Mouse (Mus musculus) MEL (cell line): Measurements from ENCODE around the gene Gm266. TPM values are rescaled to one million over a fixed set of nuclear protein-coding genes. Genes with fewer than 3 reads are reported as not detected.
A peak's percentile ranks its signal among the peaks of the same experiment; 100 is the strongest.

Source experiments
- DNase-seq: peaks from one replicate; pipeline ENCODE4 v3.0.0; 2011; ENCODE audit warnings: low read depth, low spot score
- H3K27ac ChIP-seq: 2 replicates; pipeline ENCODE4 v1.5.1; 2012; ENCODE audit warnings: low read depth, mild to moderate bottlenecking, control low read depth, low read length, moderate library complexity; ENCODE audit not compliant: control insufficient read depth
- H3K27me3 ChIP-seq, 2 experiments: fragments of 150-350 bp in 1 of 2; sonication (generic) in 1 of 2; 2 replicates each; pipeline ENCODE4 v1.6.1; 2012; ENCODE audit warnings: low read length in 2 of 2, mild to moderate bottlenecking in 2 of 2, improper control_type of control experiment in 1 of 2, moderate library complexity in 1 of 2; ENCODE audit not compliant: insufficient read depth in 2 of 2, control insufficient read depth in 1 of 2
- H3K36me3 ChIP-seq, 2 experiments: 2 replicates each; pipeline ENCODE4 v1.6.1; 2012 to 2014; ENCODE audit warnings: low read length in 2 of 2, improper control_type of control experiment in 1 of 2, inconsistent platforms in 1 of 2, mild to moderate bottlenecking in 1 of 2; ENCODE audit not compliant: insufficient read depth in 2 of 2, control insufficient read depth in 1 of 2
- H3K4me1 ChIP-seq, 2 experiments: fragments of 150-350 bp in 1 of 2; sonication (generic) in 1 of 2; 2 replicates each; pipeline ENCODE4 v1.6.1; 2012; ENCODE audit warnings: low read length in 2 of 2, improper control_type of control experiment in 1 of 2, mild to moderate bottlenecking in 1 of 2; ENCODE audit not compliant: insufficient read depth in 2 of 2, control insufficient read depth in 1 of 2
- H3K4me3 ChIP-seq, 2 experiments: fragments of 150-350 bp in 1 of 2; sonication (generic) in 1 of 2; 2 replicates each; pipeline ENCODE4 v1.5.1; 2012; ENCODE audit warnings: low read depth in 2 of 2, low read length in 2 of 2, mild to moderate bottlenecking in 2 of 2, moderate library complexity in 2 of 2, control low read depth in 1 of 2, improper control_type of control experiment in 1 of 2; ENCODE audit not compliant: control insufficient read depth in 1 of 2, insufficient read depth in 1 of 2
- H3K79me2 ChIP-seq: 2 replicates; pipeline ENCODE4 v1.6.1; 2012; ENCODE audit warnings: mild to moderate bottlenecking, low read length, moderate library complexity; ENCODE audit not compliant: control insufficient read depth, poor library complexity, insufficient read depth
- H3K9ac ChIP-seq: 2 replicates; pipeline ENCODE4 v1.6.1; 2012; ENCODE audit warnings: low read depth, mild to moderate bottlenecking, control low read depth, low read length, moderate library complexity; ENCODE audit not compliant: control insufficient read depth, poor library complexity, severe bottlenecking
- H3K9me3 ChIP-seq: fragments of 150-350 bp; sonication (generic); replicated peaks from 2 replicates; pipeline ENCODE4 v1.6.1; 2012; ENCODE audit warnings: mild to moderate bottlenecking, low read length, improper control_type of control experiment, moderate library complexity; ENCODE audit not compliant: insufficient read depth
- BHLHE40 ChIP-seq: IDR thresholded peaks from 2 replicates; pipeline ENCODE4 v1.6.1; 2012; ENCODE audit warnings: low read depth, mild to moderate bottlenecking, inconsistent platforms, low read length, improper control_type of control experiment, borderline replicate concordance
- CHD2 ChIP-seq: IDR thresholded peaks from 2 replicates; pipeline ENCODE4 v1.6.1; 2011; ENCODE audit warnings: low read length, improper control_type of control experiment
- CTCF ChIP-seq, 3 experiments: IDR thresholded peaks in 2 of 3; conservative IDR thresholded peaks in 1 of 3; 2 replicates each; pipeline ENCODE4 v1.5.1; 2011 to 2012; ENCODE audit warnings: low read length in 3 of 3, low read depth in 2 of 3, mild to moderate bottlenecking in 2 of 3, improper control_type of control experiment in 1 of 3, inconsistent platforms in 1 of 3, mixed read lengths in 1 of 3, moderate library complexity in 1 of 3; ENCODE audit not compliant: control insufficient read depth in 1 of 3, insufficient read depth in 1 of 3, poor library complexity in 1 of 3, severe bottlenecking in 1 of 3
- E2F4 ChIP-seq: IDR thresholded peaks from 2 replicates; pipeline ENCODE4 v1.6.1; 2011; ENCODE audit warnings: low read depth, low read length, improper control_type of control experiment, borderline replicate concordance
- ELF1 ChIP-seq: IDR thresholded peaks from 2 replicates; pipeline ENCODE4 v1.6.1; 2014; ENCODE audit warnings: low read depth, mild to moderate bottlenecking, inconsistent platforms, low read length, improper control_type of control experiment, moderate library complexity
- EP300 ChIP-seq, 2 experiments: IDR thresholded peaks; 2 replicates each; pipeline ENCODE4 v1.6.1; 2011; ENCODE audit warnings: improper control_type of control experiment in 2 of 2, low read length in 2 of 2, low read depth in 1 of 2, mild to moderate bottlenecking in 1 of 2
- GATA1 ChIP-seq: IDR thresholded peaks from 2 replicates; pipeline ENCODE4 v1.6.1; 2011; ENCODE audit warnings: low read depth, low read length, improper control_type of control experiment
- HCFC1 ChIP-seq: IDR thresholded peaks from 2 replicates; pipeline ENCODE4 v1.6.1; 2012; ENCODE audit warnings: low read depth, mild to moderate bottlenecking, inconsistent platforms, low read length, improper control_type of control experiment, moderate library complexity
- JUND ChIP-seq: IDR thresholded peaks from 2 replicates; pipeline ENCODE4 v1.6.1; 2011; ENCODE audit warnings: low read depth, mild to moderate bottlenecking, improper control_type of control experiment, low read length
- MAX ChIP-seq: IDR thresholded peaks from 2 replicates; pipeline ENCODE4 v1.6.1; 2011; ENCODE audit warnings: low read length, improper control_type of control experiment
- MXI1 ChIP-seq: IDR thresholded peaks from 2 replicates; pipeline ENCODE4 v1.6.1; 2011; ENCODE audit warnings: mild to moderate bottlenecking, low read depth, low read length, improper control_type of control experiment
- MYC ChIP-seq: IDR thresholded peaks from 2 replicates; pipeline ENCODE4 v1.6.1; 2011; ENCODE audit warnings: low read depth, mild to moderate bottlenecking, low read length, improper control_type of control experiment, moderate library complexity
- POLR2A ChIP-seq, 2 experiments: IDR thresholded peaks; 2 replicates each; pipeline ENCODE4 v1.6.1; 2011 to 2012; ENCODE audit warnings: low read length in 2 of 2, mild to moderate bottlenecking in 2 of 2, control low read depth in 1 of 2, improper control_type of control experiment in 1 of 2, low read depth in 1 of 2, moderate library complexity in 1 of 2; ENCODE audit not compliant: control insufficient read depth in 1 of 2, insufficient read depth in 1 of 2, poor library complexity in 1 of 2
- RAD21 ChIP-seq: IDR thresholded peaks from 2 replicates; pipeline ENCODE4 v1.6.1; 2011; ENCODE audit warnings: mild to moderate bottlenecking, low read depth, low read length, improper control_type of control experiment
- RCOR1 ChIP-seq: IDR thresholded peaks from 2 replicates; pipeline ENCODE4 v1.6.1; 2012; ENCODE audit warnings: low read depth, mild to moderate bottlenecking, inconsistent platforms, low read length, improper control_type of control experiment
- SIN3A ChIP-seq: IDR thresholded peaks from 2 replicates; pipeline ENCODE4 v1.6.1; 2012; ENCODE audit warnings: low read length, improper control_type of control experiment, inconsistent platforms
- SMC3 ChIP-seq: IDR thresholded peaks from 2 replicates; pipeline ENCODE4 v1.6.1; 2011; ENCODE audit warnings: low read depth, low read length, improper control_type of control experiment
- TAL1 ChIP-seq: IDR thresholded peaks from 2 replicates; pipeline ENCODE4 v1.6.1; 2012; ENCODE audit warnings: mild to moderate bottlenecking, inconsistent platforms, low read length, moderate library complexity, mixed read lengths
- TBP ChIP-seq: IDR thresholded peaks from 2 replicates; pipeline ENCODE4 v1.8.0; 2011; ENCODE audit warnings: low read depth, low read length, improper control_type of control experiment
- TCF12 ChIP-seq: IDR thresholded peaks from 2 replicates; pipeline ENCODE4 v1.6.1; 2014; ENCODE audit warnings: low read depth, mild to moderate bottlenecking, inconsistent platforms, low read length, improper control_type of control experiment, moderate library complexity
- USF1 ChIP-seq: IDR thresholded peaks from 2 replicates; pipeline ENCODE4 v1.6.1; 2014; ENCODE audit warnings: low read depth, mild to moderate bottlenecking, inconsistent platforms, low read length, improper control_type of control experiment, moderate library complexity
- USF2 ChIP-seq, 2 experiments: IDR thresholded peaks; 2 replicates each; pipeline ENCODE4 v1.6.1; 2011 to 2012; ENCODE audit warnings: improper control_type of control experiment in 2 of 2, low read length in 2 of 2, borderline replicate concordance in 1 of 2, inconsistent platforms in 1 of 2, low read depth in 1 of 2, mild to moderate bottlenecking in 1 of 2; ENCODE audit not compliant: insufficient read depth in 1 of 2
- ZC3H11A ChIP-seq: IDR thresholded peaks from 2 replicates; pipeline ENCODE4 v1.6.1; 2012; ENCODE audit warnings: low read depth, mild to moderate bottlenecking, inconsistent platforms, low read length, improper control_type of control experiment
- ZMIZ1 ChIP-seq: IDR thresholded peaks from 2 replicates; pipeline ENCODE4 v1.6.1; 2012; ENCODE audit warnings: low read depth, mild to moderate bottlenecking, inconsistent platforms, low read length, improper control_type of control experiment, moderate library complexity
- ZNF384 ChIP-seq: IDR thresholded peaks from 2 replicates; pipeline ENCODE4 v1.6.1; 2012; ENCODE audit warnings: low read depth, mild to moderate bottlenecking, inconsistent platforms, low read length, improper control_type of control experiment
- polyA plus RNA-seq, 2 experiments: library from polyadenylated mRNA; stranded (reverse) in 1 of 2; unstranded in 1 of 2; fragments of >175 nt in 1 of 2; fragments of >200 nt in 1 of 2; gene quantifications; 2 replicates each; pipeline versions ENCODE4 v1.2.1 to v1.2.4; 2012; ENCODE audit warnings: low replicate concordance in 2 of 2, low read depth in 1 of 2; ENCODE audit not compliant: insufficient read length in 2 of 2, insufficient read depth in 1 of 2, missing spikeins in 1 of 2
- total RNA-seq: library from RNA; depleted of rRNA; stranded (reverse); fragments of 300-350 nt; gene quantifications from 2 replicates; pipeline ENCODE4 v1.2.3, GENCODE M21; 2012

Gm266 gene
- total and polyA plus RNA-seq, 3 experiments: not detected

DNA sequence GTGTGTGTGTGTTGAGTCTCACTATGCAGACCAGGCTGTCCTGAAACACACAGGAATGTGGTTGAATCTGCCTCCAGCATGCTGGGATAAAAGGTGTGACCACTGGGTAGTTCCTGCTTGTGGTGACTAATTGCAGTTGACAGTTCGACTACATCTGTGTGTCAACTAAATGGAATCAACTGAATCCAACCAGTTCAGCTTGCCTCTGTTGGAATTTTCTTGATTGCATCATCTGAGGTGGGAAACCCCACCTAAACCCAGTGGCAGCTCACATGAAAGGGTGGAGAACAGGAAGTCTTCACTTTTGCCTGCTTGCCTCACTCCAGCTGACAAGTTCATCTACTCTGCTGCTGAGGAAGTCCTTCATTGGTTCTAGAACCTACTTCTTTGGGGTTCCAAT lies 14.5 kb downstream of the Gm266 start:
- Histone ChIP-seq H3K4me1 (no peaks in the 10 kb centered on the region), H3K79me2 (no peaks in the 10 kb centered on the region), H3K36me3 (no peaks in the 10 kb centered on the region), H3K9ac (no peak overlapping the region), H3K27me3 (peaks cover 2 to 11% of the 10 kb centered on the region in 2 experiments), H3K9me3 (no peaks in the 10 kb centered on the region), H3K4me3 (no peak overlapping the region), H3K27ac (no peak overlapping the region)
- no peak for TF ChIP-seq MXI1
- no peak for TF ChIP-seq MYC
- TF ChIP-seq ZMIZ1: no peak
- no peak for TF ChIP-seq EP300 (IDR thresholded peaks at IDR 0.05; ENCODE audit: low read depth in 1 of 2, low read length in 2 of 2)
- TF ChIP-seq ELF1: no peak
- TF ChIP-seq USF2 (IDR thresholded peaks at IDR 0.05; ENCODE audit: borderline replicate concordance in 1 of 2, insufficient read depth in 1 of 2, low read depth in 1 of 2, low read length in 2 of 2): no peak
- TF ChIP-seq JUND: no peak
- no peak for TF ChIP-seq RCOR1
- TF ChIP-seq CHD2: no peak
- no peak for TF ChIP-seq MAX
- DNase-seq: no peak

DNA sequence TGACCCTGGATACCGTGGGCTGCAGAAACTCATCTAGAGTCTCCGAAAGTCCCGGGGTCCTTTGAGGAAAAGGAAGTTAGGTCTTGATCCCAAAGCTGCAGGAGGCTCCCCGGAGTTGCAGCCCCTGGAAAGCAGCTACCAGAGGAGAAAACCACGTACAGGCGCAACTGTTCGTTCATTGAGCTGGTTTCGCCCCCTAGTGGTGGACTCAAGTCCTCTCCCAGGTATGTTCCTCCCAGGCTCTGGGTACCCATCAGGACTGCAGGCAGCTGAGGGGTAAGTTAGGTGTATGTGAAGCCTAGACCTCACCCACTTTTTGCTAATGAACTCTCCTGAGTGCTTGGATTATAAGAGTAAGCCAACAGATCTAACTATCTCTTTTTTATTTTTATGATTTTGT lies 16.1 kb downstream of the Gm266 start:
- Histone ChIP-seq H3K4me3 (no peak overlapping the region), H3K27me3 (peaks cover 2 to 13% of the 10 kb centered on the region in 2 experiments), H3K27ac (no peak overlapping the region), H3K9ac (no peak overlapping the region), H3K4me1 (no peaks in the 10 kb centered on the region), H3K9me3 (no peaks in the 10 kb centered on the region), H3K79me2 (no peaks in the 10 kb centered on the region), H3K36me3 (no peaks in the 10 kb centered on the region)
- DNase-seq: peak; percentile 81
- TF ChIP-seq SIN3A (no peak), ZC3H11A (peak; percentile 86), TCF12 (no peak), GATA1 (no peak), TBP (no peak), ZMIZ1 (no peak), ZNF384 (no peak), BHLHE40 (no peak), POLR2A (IDR thresholded peaks at IDR 0.05; ENCODE audit: control insufficient read depth in 1 of 2, insufficient read depth in 1 of 2, low read depth in 1 of 2, low read length in 2 of 2, poor library complexity in 1 of 2) (no peak), MXI1 (no peak), SMC3 (peak; percentile 96), RAD21 (peak; percentile 85), TAL1 (no peak), CHD2 (no peak), USF1 (no peak), CTCF (IDR thresholded peaks at IDR 0.05 in 2 of 3, conservative IDR thresholded peaks at IDR 0.05 in 1 of 3; ENCODE audit: control insufficient read depth in 1 of 3, insufficient read depth in 1 of 3, low read depth in 2 of 3, low read length in 3 of 3, poor library complexity in 1 of 3, severe bottlenecking in 1 of 3) (peak; percentile 86 to 96 (median 90)), E2F4 (no peak), HCFC1 (no peak)
